Mouse (Mus musculus) embryo, embryonic 11 days (tissue): ENCODE results near the gene Acvr1b.

Source experiments
- DNase-seq: peaks from one replicate; pipeline ENCODE4 v3.0.0-alpha.2; 2015

Gene Acvr1b

DNA sequence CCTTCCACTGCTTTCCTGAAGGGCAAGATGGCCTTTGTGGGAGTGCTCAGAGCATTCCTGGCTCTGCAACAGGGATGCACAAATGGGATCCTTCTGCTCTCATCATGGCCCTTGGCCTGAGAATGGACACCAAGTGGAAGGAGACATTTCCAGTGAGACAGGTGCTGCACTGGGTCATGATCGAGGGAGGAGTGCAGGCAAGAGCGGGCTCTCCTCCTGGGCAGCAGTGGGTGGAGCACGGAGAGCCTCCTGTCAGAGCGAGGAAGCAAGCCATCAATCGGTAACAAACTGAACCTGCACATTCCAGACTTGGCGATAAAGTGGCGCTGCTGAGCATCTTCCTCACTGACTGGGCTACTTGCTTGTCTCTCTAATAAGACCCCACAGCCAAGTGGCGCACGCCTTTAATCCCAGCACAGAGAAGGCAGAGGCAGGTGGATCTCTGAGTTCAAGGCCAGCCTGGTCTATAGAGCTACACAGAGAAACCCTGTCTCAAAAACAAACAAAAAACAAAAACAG is 27.0 kb downstream of the Acvr1b start:
- DNase-seq, result no peak

DNA sequence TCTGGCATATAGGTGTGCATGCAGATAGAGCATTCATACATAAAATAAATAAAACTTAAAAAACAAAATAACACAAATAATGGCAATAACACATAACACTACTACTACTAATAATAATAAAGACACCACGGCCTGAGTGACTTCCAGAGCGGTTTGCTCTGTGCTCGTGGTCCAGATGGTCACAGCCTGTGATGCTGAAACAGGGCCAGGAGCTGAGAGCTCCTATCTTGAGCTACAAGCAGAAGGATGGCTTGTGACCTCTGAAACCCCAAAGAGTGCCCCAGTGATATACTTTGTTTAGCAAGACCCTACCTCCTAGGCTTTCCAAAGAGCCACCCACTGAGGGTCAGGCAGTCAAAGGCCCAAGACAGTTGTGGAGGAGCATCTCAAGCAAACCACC is 27.5 kb downstream of the Acvr1b start:
- DNase-seq, result no peak

DNA sequence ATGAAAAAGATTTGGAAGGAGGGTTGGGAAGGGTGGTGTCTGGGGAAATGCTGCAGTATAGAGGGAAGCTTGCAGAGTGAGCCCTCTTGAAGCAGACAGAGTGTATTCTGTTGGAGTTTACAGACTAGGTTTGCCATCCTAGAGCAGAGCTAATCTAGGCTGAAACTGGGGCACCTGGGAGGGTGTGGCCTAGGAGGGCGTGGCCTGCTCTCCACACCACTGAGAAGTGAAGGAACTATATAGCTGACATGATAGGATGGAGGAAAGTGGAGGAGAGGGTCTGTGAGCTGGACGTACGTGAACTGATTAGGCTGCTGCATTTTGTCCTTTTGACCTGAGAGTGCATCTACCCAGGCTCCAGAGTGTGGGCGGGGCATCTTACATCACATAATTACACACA is 29.8 kb downstream of the Acvr1b start:
- no peak for DNase-seq

DNA sequence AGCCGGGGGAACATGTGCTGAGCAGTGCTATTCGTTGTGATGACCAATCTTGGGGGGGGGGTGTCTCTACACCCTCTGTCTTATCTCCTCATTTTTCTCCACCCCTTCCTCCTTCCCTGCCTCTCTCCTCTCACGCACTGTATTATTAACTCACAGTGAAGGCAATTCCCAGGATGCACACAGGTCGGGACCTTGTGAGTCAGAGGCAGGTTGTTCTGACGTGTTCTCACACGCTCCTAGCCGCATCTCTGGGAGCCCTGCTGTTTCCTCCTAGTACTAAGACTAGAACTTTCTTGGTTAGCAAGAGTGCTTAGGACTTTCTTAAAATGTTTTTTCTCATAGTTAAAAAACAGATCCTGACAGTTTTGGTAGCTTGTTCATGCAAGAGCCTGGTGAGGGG is 30.9 kb downstream of the Acvr1b start:
- DNase-seq, result no peak

DNA sequence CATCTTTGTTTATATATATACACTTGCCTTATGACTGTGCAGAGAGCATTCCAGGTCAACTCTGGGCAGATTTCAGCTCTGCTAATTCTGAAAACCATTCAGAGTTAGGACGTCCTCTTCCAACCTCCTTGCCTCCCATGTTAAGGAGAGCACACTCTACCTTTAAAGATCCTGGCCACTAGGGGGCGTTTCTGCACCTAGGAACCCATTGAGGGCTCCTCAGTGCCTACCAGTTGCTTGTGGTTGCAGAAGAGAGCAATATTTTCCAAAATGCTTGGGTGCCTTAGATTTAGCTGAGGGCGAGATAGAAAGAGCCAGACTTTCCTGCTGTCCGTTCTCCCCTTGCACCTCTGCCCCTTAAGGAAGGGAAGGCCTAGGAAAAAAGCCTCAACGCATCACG is 36.4 kb downstream of the Acvr1b start:
- peak; percentile 84 for DNase-seq

DNA sequence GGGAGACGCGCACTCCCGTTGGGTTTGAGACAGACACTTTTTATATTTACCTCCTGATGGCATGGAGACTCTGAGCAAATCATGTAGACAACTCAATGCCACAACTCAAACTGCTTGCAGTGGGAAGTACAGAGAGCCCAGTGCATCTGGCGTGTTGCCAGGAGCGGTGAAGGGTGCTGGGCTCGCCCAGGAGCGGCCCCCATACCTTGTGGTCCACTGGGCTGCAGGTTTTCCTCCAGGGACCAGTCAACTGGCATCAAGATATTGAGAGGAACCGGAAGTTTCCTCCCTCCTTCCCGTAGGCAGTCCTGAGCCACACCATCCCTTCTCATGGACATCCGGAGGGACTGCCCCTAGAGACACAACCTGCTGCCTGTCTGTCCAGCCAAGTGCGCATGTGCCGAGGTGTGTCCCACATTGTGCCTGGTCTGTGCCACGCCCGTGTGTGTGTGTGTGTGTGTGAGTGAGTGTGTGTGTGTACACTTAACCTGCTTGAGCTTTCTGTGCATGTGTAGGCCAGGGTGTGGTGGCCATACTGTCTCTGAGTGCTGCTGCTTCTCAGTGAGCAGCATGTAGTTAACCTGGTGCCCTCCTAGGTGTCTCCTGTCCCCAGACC is 37.2 kb downstream of the Acvr1b start:
- DNase-seq, result no peak

DNA sequence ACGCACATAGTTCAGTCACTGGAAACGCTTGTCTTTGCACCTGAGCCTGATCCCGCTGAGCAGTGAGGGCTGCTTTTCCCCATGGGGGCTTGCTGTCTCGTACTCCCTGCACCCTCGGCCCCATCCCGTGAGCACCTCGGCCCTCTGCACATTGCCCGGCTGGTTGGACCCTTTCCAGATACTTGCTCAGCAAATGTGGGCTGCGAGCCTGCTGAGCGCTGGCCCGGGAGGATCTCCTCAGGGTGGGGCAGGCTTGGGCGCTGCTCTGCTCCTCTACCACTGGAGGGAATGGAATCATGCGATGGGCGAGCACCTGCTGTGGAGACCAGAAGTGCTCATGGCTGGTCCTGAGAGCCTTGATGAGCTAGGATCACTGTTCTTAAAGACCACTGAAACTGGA is 38.6 kb downstream of the Acvr1b start:
- no peak for DNase-seq

DNA sequence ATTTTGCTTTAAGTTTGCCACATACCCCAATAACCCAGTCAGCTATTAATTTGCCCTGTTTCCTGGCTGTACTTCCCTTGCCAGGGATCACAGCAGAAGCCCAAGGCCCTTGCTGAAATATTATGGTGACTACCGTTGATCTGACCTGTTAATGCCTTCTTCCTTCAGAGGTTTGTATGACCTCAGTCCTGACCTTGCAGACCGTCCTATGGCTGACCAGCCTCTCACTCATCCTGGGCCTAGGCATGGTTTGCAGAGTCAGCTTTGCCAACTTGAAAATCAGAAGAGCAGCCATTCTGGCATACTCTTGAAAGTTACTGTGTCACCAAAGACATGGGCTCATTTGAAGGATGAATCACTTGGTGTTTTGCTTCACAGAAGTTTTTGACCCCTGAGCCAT is 41.3 kb downstream of the Acvr1b start:
- DNase-seq, result no peak

DNA sequence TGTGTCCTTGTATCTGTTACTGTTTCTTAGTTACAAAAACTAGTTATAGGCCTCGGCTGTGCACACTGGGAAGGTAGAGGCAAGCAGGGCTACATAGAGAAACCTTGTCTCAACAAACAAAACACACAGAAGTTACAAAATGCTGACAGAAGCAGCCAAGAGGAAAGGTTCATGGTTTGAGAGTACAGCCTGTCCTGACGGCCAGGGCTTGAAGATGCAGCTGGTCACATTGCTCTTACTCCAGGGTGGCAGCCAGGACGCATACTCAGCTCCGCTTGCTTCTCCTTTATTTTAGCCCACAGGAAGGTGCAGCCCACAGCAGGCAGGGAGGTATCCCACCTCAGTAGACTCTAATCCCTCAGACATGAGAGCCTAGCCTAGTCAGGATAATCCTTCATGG is 42.2 kb downstream of the Acvr1b start:
- no peak for DNase-seq

DNA sequence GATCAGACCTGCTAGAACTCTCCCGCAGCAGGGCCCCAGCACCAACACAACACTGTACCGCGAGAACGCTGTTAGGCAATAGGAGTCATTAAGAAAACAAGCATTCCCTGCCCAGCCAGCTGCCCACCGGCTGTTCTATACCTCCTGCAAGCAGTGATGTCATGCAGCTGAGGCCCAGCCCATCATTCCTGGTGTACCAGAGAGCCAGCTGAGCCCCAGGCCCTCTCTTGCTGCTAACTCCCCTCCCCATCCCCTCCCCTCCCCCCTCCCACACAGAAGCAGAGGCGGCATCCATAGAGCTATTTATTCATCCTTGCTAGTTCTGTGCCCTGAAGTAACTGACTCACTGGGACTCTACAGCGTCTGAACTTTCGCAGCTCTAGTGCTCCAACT is 47.0 kb downstream of the Acvr1b start:
- DNase-seq, result peak; percentile 80

DNA sequence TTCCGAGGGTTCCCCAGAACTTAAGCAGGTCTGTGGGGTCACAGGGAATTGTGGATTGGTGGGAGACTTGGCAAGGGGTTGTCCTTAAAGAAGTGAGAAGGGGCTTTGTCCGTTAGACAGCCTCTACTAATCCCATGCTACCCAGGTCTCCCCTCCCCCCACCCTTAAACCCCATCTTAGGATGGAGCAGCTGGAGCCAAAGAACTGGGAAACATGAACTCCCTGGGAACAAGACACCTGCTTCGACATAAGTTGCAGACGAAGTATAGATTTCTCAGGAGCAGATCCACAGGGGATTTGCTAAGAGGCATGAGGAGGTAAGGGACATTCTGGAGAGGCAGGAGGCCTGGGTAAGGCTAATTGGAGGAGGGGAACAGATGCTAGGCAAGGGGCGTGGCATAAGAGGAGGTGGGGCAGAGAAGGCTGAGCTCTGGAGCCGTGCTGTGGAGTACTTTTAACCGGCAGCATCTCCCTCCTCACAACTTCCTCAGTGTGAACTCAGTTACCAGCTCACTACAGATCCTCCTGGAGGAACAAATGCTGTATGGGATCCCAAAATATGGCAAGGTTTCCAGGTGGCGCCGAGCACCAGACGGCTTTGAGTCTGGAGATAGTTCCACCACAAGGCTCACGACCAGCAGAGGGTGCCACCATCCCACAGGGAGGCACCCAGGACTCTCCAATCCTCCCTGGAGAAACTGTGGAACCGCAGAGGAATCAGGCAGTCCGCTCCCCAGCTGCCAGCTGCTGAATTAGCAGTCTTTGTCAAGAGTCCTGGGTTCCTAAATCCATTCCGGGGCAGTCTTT is 47.6 kb downstream of the Acvr1b start:
- peak; percentile 88 for DNase-seq

DNA sequence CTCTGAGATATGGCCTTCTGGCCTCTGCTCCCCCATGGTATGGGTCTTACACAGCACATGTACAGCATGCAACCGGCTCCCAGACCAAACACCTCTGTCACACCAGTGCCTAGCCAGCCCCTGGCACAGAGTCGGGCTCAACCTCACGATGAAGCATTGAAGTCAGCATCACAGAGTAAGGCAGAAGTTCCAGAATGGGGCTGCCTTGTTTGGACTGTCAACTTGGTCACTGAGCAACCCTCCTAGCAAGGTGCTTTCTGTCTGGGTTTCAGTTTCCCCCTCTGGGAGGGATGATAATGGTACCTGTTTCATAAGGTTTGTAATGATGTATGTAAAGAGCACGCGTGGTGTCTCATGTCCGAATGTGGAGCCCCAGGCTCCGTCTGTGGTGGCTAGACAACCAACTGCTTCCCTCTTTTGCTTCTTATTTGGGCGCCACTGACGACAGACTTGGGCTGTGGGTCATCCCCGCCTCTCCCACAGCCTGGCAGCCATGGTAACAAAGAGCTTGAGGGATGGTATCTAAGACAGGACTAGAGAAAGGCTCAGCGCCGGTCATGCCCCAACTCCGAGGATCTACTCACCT is 49.1 kb downstream of the Acvr1b start:
- DNase-seq, result no peak

DNA sequence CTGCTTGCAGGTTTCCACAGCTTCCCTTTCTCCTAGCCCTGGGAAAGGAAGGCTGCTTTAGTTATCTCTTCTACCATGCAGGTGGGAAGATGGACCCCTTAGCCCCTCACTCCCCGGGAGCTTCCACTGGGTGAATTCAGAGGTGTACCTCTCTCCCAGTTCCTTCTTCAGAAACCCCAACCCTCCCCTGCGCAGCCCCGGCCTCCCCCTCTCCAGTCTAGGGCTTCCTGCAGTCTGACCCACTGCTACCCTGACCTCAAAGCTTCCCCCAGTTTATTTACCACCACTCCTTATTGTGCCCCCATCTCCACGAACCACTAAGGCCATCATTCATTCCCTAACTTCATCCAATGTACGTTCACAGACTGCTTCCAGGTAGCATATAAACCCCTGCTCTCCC is 49.7 kb downstream of the Acvr1b start:
- no peak for DNase-seq

DNA sequence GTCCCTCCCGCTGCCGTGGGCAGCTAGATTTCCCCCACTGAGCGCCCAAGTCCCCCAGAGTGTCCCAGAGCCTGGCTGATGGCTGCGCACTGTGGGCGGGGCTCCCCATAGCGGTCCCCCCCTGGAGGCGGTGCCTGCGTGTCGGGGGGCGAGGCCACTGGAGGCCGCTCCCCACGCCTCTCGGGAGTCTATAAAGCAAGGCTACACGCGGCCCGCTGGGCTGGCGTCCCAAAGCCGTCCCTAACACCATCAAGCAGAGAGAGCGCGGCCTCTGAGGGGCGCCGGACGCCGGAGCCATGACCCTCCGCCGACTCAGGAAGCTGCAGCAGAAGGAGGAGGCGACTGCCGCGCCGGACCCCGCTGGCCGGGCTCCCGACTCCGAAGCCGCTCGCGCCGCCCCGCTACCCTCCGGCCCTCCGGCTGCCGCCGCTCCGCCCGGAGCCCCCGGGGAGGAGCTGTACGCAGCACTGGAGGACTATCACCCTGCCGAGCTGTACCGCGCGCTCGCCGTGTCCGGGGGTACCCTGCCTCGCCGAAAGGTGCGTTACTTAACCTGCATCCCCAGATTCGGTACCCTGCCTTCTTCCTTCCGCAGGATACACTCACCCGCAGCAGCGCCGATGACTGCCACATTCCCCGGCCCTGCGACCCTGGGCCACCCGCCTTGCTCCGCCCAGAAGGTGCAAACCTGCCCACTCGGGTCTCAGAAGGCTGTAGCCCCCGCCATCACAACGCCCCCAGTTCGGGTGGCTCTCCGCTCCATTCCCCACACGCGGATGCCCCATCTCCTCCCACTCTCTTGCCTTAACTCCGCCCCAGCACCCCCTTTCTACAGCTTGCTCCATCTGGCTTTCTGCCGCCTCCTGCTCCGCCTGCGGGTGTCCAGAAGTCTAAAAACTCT is 50.4 kb downstream of the Acvr1b start, which contains the start of gene Grasp:
TSS of gene Grasp (plus strand) at position 183 of the 901 bp plus-strand sequence.
- DNase-seq, result peak; percentile 91

DNA sequence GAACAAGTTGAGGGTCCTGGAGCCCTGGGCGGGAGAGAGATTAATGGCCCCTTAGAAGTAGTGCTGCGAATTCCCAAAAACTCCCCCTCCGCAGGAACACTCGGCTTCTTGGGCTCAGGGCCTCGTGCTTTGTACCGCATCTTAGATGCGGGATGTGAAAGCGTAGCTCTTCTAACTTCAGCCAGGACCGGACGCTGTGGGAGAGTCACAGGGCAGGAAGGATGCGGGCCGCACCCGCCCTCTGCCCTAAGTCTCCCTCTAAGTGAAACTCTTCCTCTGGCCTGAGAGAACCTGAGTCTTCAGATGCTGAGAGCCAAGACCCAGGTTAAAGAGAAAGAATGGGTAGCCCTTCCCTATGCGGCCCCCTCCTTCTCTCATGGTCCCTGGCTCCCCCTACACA is 51.1 kb downstream of the Acvr1b start:
- no peak for DNase-seq

DNA sequence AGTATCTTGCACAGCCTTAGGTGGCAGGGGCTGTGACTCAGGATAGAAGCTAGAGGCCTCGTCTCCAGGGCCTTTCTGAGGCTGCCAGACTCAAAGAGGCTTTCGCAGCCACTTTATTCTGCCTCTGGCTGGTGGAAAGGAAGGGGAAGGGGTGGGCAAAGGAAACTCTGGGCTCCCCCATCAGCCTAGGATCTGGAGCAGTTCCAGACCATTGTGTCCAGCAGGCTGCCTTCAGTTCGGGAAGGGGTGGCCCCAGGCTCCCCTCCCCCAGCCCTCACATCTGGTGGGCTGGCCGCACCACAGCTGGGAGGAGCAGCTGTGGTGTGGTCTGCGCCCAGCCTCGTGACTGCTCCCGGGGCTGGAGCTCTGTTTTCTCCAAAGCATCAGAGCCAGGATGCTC is 54.1 kb downstream of the Acvr1b start:
- peak; percentile 80 for DNase-seq

DNA sequence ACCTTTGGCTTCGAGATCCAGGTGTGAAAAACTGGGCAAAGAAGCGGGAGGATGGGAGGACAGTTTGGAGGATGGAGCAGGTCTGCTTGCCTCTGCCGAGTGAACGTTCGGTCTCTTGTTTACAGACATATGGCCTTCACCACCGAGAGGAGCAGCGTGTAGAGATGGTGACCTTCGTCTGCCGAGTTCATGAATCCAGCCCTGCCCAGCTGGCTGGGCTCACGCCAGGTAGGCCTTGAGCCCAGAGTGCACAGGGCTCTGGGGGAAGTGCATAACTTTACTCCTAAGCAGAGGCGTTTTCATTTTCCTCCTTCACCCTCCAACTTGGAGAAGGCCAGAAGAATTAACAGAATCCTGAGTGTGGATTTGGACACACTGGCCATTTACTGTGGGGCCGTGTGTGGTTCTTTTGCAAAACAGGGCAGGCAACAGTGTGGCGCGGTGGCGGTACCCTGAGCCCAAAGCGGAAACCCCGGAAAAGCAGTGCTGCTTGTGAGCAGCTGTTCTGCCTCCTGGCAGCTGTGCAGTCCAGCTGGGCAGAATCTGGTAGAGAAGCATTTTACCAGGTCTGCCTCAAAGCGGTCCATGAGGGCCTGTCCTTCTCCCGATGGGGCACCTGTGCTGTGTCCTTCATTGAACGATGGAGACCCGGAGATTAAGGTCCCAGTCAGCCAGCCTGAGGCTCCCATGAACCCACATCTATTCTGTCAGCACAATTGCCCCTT is 55.2 kb downstream of the Acvr1b start:
- DNase-seq, result no peak

DNA sequence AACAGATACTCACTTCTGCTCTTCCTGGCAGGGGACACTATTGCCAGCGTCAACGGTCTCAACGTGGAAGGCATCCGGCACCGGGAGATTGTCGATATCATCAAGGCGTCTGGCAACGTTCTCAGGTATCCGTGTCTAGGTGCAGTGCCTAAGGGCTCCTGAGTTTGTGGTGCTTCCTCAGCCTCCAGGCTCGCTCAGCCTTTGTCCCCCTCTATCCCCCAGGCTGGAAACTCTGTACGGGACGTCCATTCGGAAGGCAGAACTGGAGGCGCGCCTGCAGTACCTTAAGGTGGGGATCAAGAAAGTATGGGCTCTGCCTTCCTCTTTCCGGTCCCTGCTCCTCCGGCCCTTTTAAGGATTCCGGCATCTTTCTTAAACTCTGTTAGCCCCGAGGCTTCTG is 56.6 kb downstream of the Acvr1b start:
- DNase-seq, result no peak

DNA sequence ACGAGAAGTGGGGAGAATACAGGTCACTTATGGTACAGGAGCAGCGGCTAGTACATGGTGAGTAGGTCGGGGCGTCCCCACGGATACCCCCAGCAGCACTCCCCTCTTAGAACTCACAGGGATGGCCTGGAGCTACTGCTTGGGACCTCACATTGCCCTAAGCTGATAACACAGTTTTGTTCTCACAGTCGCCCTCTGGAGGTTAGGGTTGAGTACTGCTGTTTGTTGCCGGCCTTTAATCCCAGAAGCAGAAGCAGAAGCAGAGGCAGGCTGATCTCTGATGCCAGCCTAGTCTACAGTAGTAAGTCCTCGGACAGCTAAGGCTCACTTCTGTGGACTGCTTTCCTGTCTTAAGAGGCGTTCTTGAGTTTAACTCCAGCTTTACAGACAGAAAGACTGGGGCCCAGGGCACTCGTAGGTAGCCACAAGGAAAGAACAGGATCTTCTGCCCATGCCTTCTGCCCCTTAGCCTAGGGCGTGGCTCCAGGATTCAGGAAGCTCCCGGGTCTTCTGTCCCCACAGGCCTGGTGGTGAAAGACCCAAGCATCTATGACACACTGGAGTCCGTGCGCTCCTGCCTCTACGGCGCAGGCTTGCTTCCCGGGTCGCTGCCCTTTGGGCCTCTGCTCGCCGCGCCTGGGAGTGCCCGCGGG is 57.3 kb downstream of the Acvr1b start:
- no peak for DNase-seq

DNA sequence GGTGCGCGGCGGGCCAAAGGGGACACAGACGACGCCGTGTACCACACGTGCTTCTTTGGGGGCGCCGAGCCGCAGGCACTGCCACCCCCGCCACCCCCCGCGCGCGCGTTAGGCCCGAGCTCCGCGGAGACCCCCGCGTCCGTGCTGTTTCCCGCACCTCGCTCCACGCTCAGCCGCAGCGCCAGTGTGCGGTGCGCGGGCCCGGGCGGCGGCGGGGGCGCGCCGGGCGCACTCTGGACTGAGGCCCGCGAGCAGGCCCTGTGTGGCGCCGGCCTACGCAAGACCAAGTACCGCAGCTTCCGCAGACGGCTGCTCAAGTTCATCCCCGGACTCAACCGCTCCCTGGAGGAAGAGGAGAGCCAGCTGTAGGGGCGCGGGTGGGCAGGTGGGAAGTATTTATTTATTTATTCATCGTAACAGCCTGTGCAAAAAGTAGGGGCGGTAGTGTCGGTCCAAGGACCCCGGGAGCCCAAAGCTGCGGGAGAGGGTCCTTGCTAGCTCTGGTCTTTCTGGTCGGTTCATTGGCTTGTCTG is 57.8 kb downstream of the Acvr1b start:
- no peak for DNase-seq

DNA sequence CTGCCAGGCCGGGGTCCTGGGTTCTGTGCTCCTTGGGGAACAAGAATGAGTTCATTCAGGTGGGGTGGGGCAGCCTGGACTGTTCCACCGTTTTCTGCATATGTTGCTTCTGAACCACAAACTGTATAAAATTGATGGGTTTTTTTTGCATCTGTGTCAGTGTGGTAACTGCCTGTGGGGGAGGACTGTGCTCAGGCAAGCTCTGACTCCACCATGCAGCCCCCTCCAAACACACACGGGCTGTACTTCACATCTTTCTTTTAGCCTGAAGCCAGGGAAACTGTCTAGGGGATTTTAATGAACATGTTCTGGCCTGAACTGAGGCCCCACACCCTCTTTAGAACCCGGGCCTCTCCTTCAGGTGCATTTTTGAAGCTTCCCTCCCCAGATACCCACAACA is 58.7 kb downstream of the Acvr1b start:
- DNase-seq, result no peak

DNA sequence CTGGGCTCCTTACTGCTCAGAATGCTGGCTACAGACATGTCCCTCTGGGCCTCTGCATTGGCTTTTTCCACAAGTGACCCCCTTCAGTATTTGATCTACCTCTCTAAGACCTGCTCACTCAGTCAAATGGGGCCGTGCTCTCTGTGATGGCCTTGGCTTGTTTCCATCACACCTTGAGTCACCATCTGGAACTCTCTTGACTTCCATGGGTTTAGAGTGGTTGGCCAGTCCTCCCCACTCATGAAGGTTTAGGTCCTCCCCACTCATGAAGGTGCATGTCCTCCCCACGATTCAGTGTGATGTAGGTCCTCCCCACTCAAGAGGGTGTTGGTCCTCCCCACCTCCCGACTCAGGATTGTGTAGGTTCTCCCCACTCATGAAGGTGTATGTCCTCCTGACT is 59.3 kb downstream of the Acvr1b start:
- DNase-seq, result no peak
